Mouse (Mus musculus): ENCODE results near the gene Rbm19.

DNA sequence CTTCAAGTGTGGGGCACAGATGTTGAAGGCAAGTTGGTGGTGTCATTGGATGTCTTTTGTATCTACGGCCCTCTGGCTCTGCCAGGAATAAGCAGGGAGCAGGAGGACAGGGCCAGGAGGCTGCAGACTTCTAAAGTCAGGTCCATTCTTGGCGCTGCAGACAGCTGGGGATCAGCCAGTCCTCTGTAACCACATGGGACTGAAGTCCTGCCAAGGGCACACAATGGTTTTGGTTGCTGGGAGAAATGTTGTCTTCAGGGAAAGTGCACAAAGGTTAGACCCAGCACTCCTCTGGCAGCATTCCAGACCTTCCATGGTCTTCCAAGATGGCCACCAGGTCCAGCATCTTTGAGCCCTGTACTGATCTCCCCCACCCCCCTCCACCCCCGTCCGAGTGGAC, 65.1 kb downstream of the Rbm19 start:
- TF ChIP-seq POLR2A (IDR thresholded peaks at IDR 0.05; ENCODE audit: extremely low read depth, insufficient read depth, low read length) (no peak), CTCF (IDR thresholded peaks at IDR 0.05; ENCODE audit: extremely low read depth, insufficient read depth, low read length) (no peak)
